Mouse (Mus musculus): ENCODE data around the gene Nucb1.

GRCm38 (mm10) chr7:45520605-45521004 lies 10.4 kb upstream of the Nucb1 start:
- TF ChIP-seq GATA1 (IDR thresholded peaks at IDR 0.05; ENCODE audit: borderline replicate concordance, low read length) (no peak), CTCF (IDR thresholded peaks at IDR 0.05; ENCODE audit: low read depth, low read length) (no peak), TAL1 (conservative IDR thresholded peaks at IDR 0.05; ENCODE audit: low read depth, low read length) (no peak), POLR2AphosphoS5 (IDR thresholded peaks at IDR 0.05; ENCODE audit: insufficient replicate concordance, low read depth, low read length) (no peak)
